Mouse (Mus musculus): ENCODE data around the gene Nhlrc2.

- TF ChIP-seq POLR2A (IDR thresholded peaks at IDR 0.05; ENCODE audit: borderline replicate concordance, extremely low read depth, insufficient read depth, insufficient read length, poor library complexity, severe bottlenecking) = no peak
- TF ChIP-seq CTCF (IDR thresholded peaks at IDR 0.05; ENCODE audit: borderline replicate concordance, extremely low read depth, insufficient read depth, insufficient read length) = no peak
Observed at GRCm38 (mm10) chr19:56566940-56567339, 18.9 kb downstream of the Nhlrc2 start.
